Mouse (Mus musculus) thymus, adult 2 months (tissue): ENCODE measurements at regions not wholly inside any gene's neighbourhood (a gene's known extent, or its start where the extent isn't known, plus 50 kb on each side); places are given as distances from the start of the nearest gene placed in this dataset.
A peak's percentile ranks its signal among the peaks of the same experiment; 100 is the strongest.

Experiments used
- DNase-seq: peaks from one replicate; pipeline ENCODE4 v3.0.0; 2021
- H3K27ac ChIP-seq: fragments of 200-500 bp; 2 replicates; pipeline ENCODE4 v1.5.1; 2012; ENCODE audit warnings: low read length, control low read depth; ENCODE audit not compliant: control insufficient read depth, insufficient read depth
- H3K27me3 ChIP-seq: fragments of 200-500 bp; 2 replicates; pipeline ENCODE4 v1.6.1; 2012; ENCODE audit warnings: mild to moderate bottlenecking, low read length, moderate library complexity, mixed read lengths; ENCODE audit not compliant: control insufficient read depth, insufficient read depth
- H3K36me3 ChIP-seq: fragments of 200-500 bp; 2 replicates; pipeline ENCODE4 v1.6.1; 2012; ENCODE audit warnings: mild to moderate bottlenecking, low read length, moderate library complexity; ENCODE audit not compliant: control insufficient read depth, insufficient read depth
- H3K4me1 ChIP-seq: fragments of 200-500 bp; replicated peaks from 2 replicates; pipeline ENCODE4 v1.6.1; 2012; ENCODE audit warnings: low read length; ENCODE audit not compliant: control insufficient read depth, insufficient read depth
- H3K4me3 ChIP-seq: fragments of 200-500 bp; 2 replicates; pipeline ENCODE4 v1.5.1; 2012; ENCODE audit warnings: mild to moderate bottlenecking, low read length, control low read depth, moderate library complexity; ENCODE audit not compliant: control insufficient read depth, insufficient read depth
- CTCF ChIP-seq: fragments of 200-500 bp; IDR thresholded peaks from 2 replicates; pipeline ENCODE4 v1.5.1; 2012; ENCODE audit warnings: mild to moderate bottlenecking, control low read depth, low read length, moderate library complexity, borderline replicate concordance; ENCODE audit not compliant: control insufficient read depth, poor library complexity, insufficient read depth; ENCODE audit errors: extremely low read depth
- POLR2A ChIP-seq: fragments of 200-500 bp; IDR thresholded peaks from 2 replicates; pipeline ENCODE4 v1.6.1; 2012; ENCODE audit warnings: mild to moderate bottlenecking, low read length, control low read depth, moderate library complexity; ENCODE audit not compliant: control insufficient read depth, poor library complexity, insufficient read depth; ENCODE audit errors: extremely low read depth
- WGBS: fragments of 180-500 bp; shearing (Covaris S2); methylation state at CpG from one replicate; pipeline ENCODE4 v1.1.7; 2018; 5-methylcytosine and 5-hydroxymethylcytosine counted together

DNA sequence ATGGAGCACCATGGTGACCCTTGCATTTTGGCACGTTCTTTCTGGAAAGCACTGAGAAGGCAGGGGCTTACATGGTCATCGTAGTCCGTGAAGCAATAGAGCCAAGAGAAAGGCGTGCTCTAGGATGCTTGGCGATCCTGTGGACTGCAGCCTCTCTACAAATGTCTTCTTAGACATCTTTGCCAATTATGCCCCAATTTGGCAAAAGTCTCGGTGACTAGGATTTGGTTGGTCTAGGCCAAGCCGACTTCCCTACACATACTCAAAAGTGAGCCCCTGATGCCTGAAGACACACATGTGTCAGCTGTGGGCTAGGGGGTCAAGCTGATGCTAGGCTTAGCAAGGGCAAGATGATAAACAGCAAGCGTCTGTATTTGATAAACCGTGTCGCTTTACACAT, 154.7 kb downstream of the Opa1 start:
- H3K4me1 ChIP-seq = peaks cover 4% of the 10 kb centered on the region
- H3K27me3 ChIP-seq = no peaks in the 10 kb centered on the region
- TF ChIP-seq POLR2A = no peak
- TF ChIP-seq CTCF = no peak
- no peaks in the 10 kb centered on the region for H3K36me3 ChIP-seq
- no peak overlapping the region for H3K4me3 ChIP-seq
- no peak for DNase-seq
- no peak overlapping the region for H3K27ac ChIP-seq
- WGBS = 93% methylated on average over 10 of the region's 10 CpGs

DNA sequence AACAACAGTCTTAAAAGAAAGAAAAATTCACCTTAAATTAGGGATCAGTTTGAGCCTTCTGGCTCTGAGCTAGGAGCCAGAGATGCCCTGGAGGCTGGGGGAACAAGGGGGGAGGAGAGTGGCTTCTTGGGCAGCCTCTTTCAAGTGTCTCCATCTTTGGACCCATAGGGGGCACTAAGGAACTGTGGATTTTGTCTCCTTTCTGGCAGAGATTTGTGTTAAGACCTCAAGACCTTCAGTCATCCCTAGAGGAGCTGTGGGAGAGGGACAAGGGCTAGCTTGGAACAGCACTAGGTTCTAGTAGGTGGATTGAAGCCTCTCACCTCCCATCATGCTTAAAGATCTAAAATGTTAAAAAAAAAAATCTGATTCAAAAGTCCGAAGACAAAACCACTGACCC, 155.2 kb downstream of the Opa1 start:
- H3K27ac ChIP-seq = no peak overlapping the region
- H3K4me3 ChIP-seq = no peak overlapping the region
- no peaks in the 10 kb centered on the region for H3K36me3 ChIP-seq
- peaks cover 4% of the 10 kb centered on the region for H3K4me1 ChIP-seq
- 33% methylated on average over 1 of the region's 1 CpGs for WGBS
- no peaks in the 10 kb centered on the region for H3K27me3 ChIP-seq
- TF ChIP-seq CTCF (no peak), POLR2A (no peak)
- peak; percentile 17 for DNase-seq

DNA sequence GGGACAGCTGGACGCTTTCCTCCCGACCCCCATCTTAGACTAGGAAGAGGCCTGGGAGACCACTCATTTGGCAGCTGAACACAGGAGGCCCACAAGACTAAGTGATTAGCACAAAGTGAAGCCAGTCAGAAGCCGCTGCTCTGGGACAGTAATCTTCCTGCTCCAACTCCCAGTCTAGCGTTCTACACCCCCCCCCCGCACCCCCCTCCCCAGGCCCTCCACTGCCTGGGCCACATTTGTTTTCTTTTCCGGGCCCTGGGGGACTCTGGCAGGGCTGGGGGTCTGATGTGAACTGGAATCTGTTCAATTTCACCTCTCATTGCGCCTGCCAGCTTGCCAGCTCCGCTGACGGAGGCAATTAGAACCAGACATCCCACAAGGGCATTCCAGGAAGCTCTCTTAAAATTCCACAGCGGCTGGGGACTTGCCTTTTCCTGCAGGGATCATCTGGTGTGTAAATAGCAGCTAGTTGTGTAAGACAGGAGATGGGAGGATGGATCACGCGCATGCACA, 155.7 kb downstream of the Opa1 start:
- TF ChIP-seq CTCF (no peak), POLR2A (no peak)
- Histone ChIP-seq H3K36me3 (no peaks in the 10 kb centered on the region), H3K27me3 (no peaks in the 10 kb centered on the region), H3K4me3 (no peak overlapping the region), H3K27ac (no peak overlapping the region), H3K4me1 (peaks cover 4% of the 10 kb centered on the region)
- no peak for DNase-seq
- 52% methylated on average over 12 of the region's 12 CpGs for WGBS

DNA sequence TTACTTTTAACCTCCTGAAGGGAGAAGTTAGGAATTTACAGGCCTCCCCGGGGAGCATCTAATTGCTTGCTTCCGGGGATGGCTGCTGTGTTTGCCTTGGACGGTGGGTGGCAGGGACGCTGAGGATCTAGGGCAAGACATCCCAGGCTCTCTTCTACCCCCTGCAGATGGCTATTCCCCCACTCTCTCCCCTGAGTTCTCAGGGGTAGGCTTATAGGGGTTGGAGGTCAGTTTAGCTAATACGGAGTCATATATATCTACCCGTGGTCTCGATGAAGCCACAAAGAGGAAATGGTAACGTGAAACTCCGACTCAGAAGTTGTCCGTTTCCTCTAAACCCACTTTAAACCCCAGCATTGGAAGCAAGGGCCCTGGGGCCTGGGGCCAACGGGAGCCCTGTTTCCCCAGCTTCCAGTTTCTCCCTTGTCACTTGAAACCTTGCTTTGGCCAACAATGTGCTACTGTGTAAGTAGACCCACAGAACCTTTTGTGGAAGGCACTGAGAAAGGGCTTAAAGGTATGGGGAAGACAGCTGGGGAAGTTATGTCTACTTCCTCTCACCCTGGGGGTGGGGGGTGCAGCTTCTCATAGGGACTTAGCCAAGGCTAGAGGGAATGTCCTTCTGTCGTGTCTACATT, 156.4 kb downstream of the Opa1 start:
- Histone ChIP-seq H3K4me3 (no peak overlapping the region), H3K27me3 (no peaks in the 10 kb centered on the region), H3K4me1 (peaks cover 4% of the 10 kb centered on the region), H3K36me3 (no peaks in the 10 kb centered on the region), H3K27ac (no peak overlapping the region)
- DNase-seq = no peak
- TF ChIP-seq POLR2A (no peak), CTCF (no peak)
- WGBS = 4% methylated on average over 12 of the region's 12 CpGs

DNA sequence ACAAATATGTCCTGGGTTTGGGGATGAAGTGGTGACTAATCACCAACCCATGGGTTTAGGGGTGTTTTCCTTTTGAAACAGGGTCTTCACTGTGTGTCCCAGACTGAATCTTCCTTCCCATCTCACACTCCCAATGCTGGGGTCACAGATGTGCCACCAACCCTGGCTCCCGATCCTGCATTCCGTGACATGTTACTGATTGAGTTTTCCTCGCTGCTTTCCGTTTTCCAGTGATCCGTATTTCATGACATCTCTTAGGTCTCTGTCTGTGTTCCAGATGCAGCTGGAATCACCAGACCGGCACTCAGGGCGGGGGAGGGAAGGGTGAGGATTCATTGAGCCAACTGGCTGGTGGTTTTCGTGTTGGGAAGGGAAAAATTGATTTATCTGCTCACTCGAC, 157.1 kb downstream of the Opa1 start:
- no peak overlapping the region for H3K27ac ChIP-seq
- no peak overlapping the region for H3K4me3 ChIP-seq
- no peaks in the 10 kb centered on the region for H3K27me3 ChIP-seq
- 93% methylated on average over 9 of the region's 9 CpGs for WGBS
- peaks cover 4% of the 10 kb centered on the region for H3K4me1 ChIP-seq
- H3K36me3 ChIP-seq = no peaks in the 10 kb centered on the region
- DNase-seq = no peak
- no peak for TF ChIP-seq CTCF

DNA sequence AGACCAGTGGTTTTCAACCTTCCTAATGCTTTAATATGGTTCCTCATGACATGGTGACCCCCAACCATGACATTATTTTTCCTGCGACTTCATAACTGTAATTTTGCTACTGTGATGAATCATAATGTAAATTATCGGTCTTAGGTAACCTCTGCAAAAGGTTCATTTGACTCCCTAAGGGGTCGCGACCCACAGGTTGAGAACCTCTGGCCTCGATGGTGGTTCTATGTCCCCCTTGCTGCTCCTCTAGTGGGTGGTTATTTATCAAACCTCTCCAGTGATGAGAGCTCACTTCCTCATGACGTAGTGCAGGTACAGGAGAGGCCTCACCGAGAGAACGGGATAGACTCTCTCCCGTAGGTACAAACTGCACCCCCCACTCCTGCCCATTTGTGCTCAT, 158.9 kb downstream of the Opa1 start:
- Histone ChIP-seq H3K4me3 (no peak overlapping the region), H3K27me3 (no peaks in the 10 kb centered on the region), H3K27ac (no peak overlapping the region), H3K36me3 (no peaks in the 10 kb centered on the region), H3K4me1 (peaks cover 4% of the 10 kb centered on the region)
- no peak for DNase-seq
- TF ChIP-seq POLR2A (no peak), CTCF (no peak)
- 96% methylated on average over 9 of the region's 9 CpGs for WGBS
